Mouse (Mus musculus): ENCODE results near the gene Efcc1.

Gene Efcc1

GRCm38 (mm10) chr6:87779174-87780165, 48.8 kb downstream of the Efcc1 start:
- DNase-seq = no peak

- no peak for DNase-seq
Observed at GRCm38 (mm10) chr6:87780546-87781301, 50.1 kb downstream of the Efcc1 start.

GRCm38 (mm10) chr6:87784033-87784432, 53.4 kb downstream of the Efcc1 start:
- no peak for DNase-seq

- DNase-seq = no peak
Observed at GRCm38 (mm10) chr6:87786621-87787020, 56.0 kb downstream of the Efcc1 start.

GRCm38 (mm10) chr6:87787108-87787890, 56.6 kb downstream of the Efcc1 start:
- DNase-seq = no peak

GRCm38 (mm10) chr6:87788266-87788895, 57.7 kb downstream of the Efcc1 start:
- DNase-seq = no peak

- DNase-seq = no peak
Observed at GRCm38 (mm10) chr6:87788896-87789587, 58.4 kb downstream of the Efcc1 start.

- no peak for DNase-seq
Observed at GRCm38 (mm10) chr6:87789791-87790190, 59.1 kb downstream of the Efcc1 start.

- no peak for DNase-seq
Observed at GRCm38 (mm10) chr6:87790779-87791480, 60.3 kb downstream of the Efcc1 start.

GRCm38 (mm10) chr6:87791826-87792225, 61.2 kb downstream of the Efcc1 start:
- no peak for DNase-seq

- no peak for DNase-seq
Observed at GRCm38 (mm10) chr6:87793821-87794510, 63.3 kb downstream of the Efcc1 start.

- DNase-seq = no peak
Observed at GRCm38 (mm10) chr6:87795385-87796150, 64.9 kb downstream of the Efcc1 start.

- no peak for DNase-seq
Observed at GRCm38 (mm10) chr6:87796251-87796880, 65.7 kb downstream of the Efcc1 start.

GRCm38 (mm10) chr6:87797321-87797720, 66.7 kb downstream of the Efcc1 start:
- DNase-seq = no peak

- DNase-seq = no peak
Observed at GRCm38 (mm10) chr6:87799576-87799975, 68.9 kb downstream of the Efcc1 start.

- no peak for DNase-seq
Observed at GRCm38 (mm10) chr6:87802462-87802861, 71.8 kb downstream of the Efcc1 start.

GRCm38 (mm10) chr6:87804036-87804435, 73.4 kb downstream of the Efcc1 start:
- DNase-seq = no peak

GRCm38 (mm10) chr6:87804886-87805285, 74.2 kb downstream of the Efcc1 start:
- no peak for DNase-seq

- no peak for DNase-seq
Observed at GRCm38 (mm10) chr6:87805448-87805847, 74.8 kb downstream of the Efcc1 start.
